Mouse (Mus musculus) ES-E14 (cell line): Measurements from ENCODE around the gene Gramd1a.
A peak's percentile ranks its signal among the peaks of the same experiment; 100 is the strongest.

Experiments used
- CHD2 ChIP-seq: IDR thresholded peaks from 2 replicates; pipeline ENCODE4 v1.6.1; 2014; ENCODE audit warnings: mild to moderate bottlenecking, low read depth, low read length, inconsistent platforms
- HCFC1 ChIP-seq: IDR thresholded peaks from 2 replicates; pipeline ENCODE4 v1.6.1; 2012; ENCODE audit warnings: low read length, inconsistent platforms, borderline replicate concordance; ENCODE audit not compliant: insufficient read depth
- MAFK ChIP-seq: IDR thresholded peaks from 2 replicates; pipeline ENCODE4 v1.6.1; 2014; ENCODE audit warnings: mild to moderate bottlenecking, low read depth, low read length, inconsistent platforms; ENCODE audit not compliant: insufficient read depth
- ZC3H11A ChIP-seq: IDR thresholded peaks from 2 replicates; pipeline ENCODE4 v1.6.1; 2012; ENCODE audit warnings: low read depth, mild to moderate bottlenecking, inconsistent platforms, low read length, borderline replicate concordance
- ZNF384 ChIP-seq: IDR thresholded peaks from 2 replicates; pipeline ENCODE4 v1.6.1; 2012; ENCODE audit warnings: low read depth, low read length, inconsistent platforms

DNA sequence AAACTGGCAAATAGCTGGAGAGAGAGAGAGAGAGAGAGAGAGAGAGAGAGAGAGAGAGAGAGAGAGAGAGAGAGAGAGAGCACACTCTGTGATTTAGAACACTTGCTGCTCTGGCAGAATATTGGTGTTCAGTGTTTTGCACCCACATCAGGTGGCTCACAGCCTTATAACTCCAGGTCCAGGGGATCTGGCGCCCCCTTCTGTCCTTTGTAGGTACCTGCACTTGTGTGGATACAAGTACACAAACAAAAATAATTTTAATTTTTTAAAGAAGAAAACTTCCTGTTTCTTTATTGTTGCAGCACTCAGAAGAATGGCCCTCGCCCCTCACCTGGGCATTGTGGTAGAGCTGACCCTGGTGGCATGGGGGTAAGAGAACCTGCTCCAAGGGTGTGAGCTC, 16.5 kb upstream of the Gramd1a start:
- TF ChIP-seq CHD2, result no peak
- no peak for TF ChIP-seq HCFC1
- TF ChIP-seq MAFK, result no peak
- no peak for TF ChIP-seq ZNF384
- TF ChIP-seq ZC3H11A, result peak; percentile 17; the same call in 1 of the 2 replicates
